Mouse (Mus musculus): ENCODE measurements at regions not wholly inside any gene's neighbourhood (a gene's known extent, or its start where the extent isn't known, plus 50 kb on each side); places are given as distances from the start of the nearest gene placed in this dataset.

DNA sequence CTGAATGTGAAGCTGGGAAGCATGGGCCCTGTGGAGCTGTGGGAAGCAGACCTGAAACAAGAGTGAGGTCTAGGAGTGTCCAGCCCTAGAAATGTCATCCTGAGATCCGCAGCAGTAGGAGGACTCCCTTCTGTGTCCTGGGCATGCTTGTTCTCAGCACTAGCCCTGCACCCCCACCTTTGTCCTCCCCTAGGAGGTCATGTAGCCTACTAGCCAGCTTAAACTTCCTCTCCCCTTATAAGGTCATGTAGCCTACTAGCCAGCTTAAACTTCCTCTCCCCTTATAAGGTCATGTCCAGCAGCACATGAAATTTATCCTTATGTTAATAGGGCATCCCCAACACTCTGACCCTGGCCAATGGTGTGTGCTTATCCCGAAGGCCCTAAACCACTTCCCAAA, 363.5 kb upstream of the Zeb2 start:
- TF ChIP-seq POLR2A (IDR thresholded peaks at IDR 0.05; ENCODE audit: borderline replicate concordance, extremely low read depth, low read depth, low read length), result no peak
- TF ChIP-seq CTCF (IDR thresholded peaks at IDR 0.05; ENCODE audit: insufficient read depth, low read length), result no peak
- Histone ChIP-seq H3K4me1 (ENCODE audit: control insufficient read depth, insufficient read depth, low read length) (no peaks in the 10 kb centered on the region), H3K4me3 (replicated peaks; ENCODE audit: extremely low read depth, low read depth, low read length) (no peak overlapping the region)
- no peak for DNase-seq
- 80% methylated on average over 2 of the region's 2 CpGs for WGBS

GRCm38 (mm10) chr2:45475996-45476395, 358.8 kb upstream of the Zeb2 start:
- TF ChIP-seq CTCF (IDR thresholded peaks at IDR 0.05; ENCODE audit: insufficient read depth, low read length), result no peak
- no peak for TF ChIP-seq POLR2A (IDR thresholded peaks at IDR 0.05; ENCODE audit: borderline replicate concordance, extremely low read depth, low read depth, low read length)
- DNase-seq, result no peak
- Histone ChIP-seq H3K4me1 (ENCODE audit: control insufficient read depth, insufficient read depth, low read length) (no peaks in the 10 kb centered on the region), H3K4me3 (replicated peaks; ENCODE audit: extremely low read depth, low read depth, low read length) (no peak overlapping the region)

GRCm38 (mm10) chr2:45464306-45464705, 347.1 kb upstream of the Zeb2 start:
- 71% methylated on average over 4 of the region's 4 CpGs for WGBS
- TF ChIP-seq CTCF (IDR thresholded peaks at IDR 0.05; ENCODE audit: insufficient read depth, low read length), result no peak
- no peak for TF ChIP-seq POLR2A (IDR thresholded peaks at IDR 0.05; ENCODE audit: borderline replicate concordance, extremely low read depth, low read depth, low read length)
- no peak for DNase-seq
- no peaks in the 10 kb centered on the region for H3K4me1 ChIP-seq (ENCODE audit: control insufficient read depth, insufficient read depth, low read length)
- no peak overlapping the region for H3K4me3 ChIP-seq (replicated peaks; ENCODE audit: extremely low read depth, low read depth, low read length)

DNA sequence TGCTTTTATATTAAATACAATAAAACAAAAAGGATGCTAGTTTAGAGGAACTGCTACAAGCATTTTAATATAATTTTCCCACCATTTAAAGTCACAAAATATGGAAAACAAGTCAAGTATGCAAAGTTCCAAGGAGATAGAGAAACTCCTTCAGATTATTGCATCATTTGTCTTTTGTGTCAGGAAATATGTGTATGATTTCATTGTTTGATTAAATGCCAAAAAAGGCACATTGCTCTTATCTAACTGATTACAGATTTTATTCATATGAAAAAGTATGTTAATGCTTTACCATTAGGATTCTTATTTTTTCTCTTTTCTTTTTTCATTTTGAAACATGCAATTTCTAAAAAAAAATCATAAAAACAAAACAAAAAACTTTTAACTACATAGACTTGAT, 342.2 kb upstream of the Zeb2 start:
- Histone ChIP-seq H3K4me1 (ENCODE audit: control insufficient read depth, insufficient read depth, low read length) (no peaks in the 10 kb centered on the region), H3K4me3 (replicated peaks; ENCODE audit: extremely low read depth, low read depth, low read length) (no peak overlapping the region)
- TF ChIP-seq POLR2A (IDR thresholded peaks at IDR 0.05; ENCODE audit: borderline replicate concordance, extremely low read depth, low read depth, low read length) (no peak), CTCF (IDR thresholded peaks at IDR 0.05; ENCODE audit: insufficient read depth, low read length) (no peak)
- DNase-seq, result no peak

GRCm38 (mm10) chr2:45454811-45455210, 337.6 kb upstream of the Zeb2 start:
- Histone ChIP-seq H3K4me1 (ENCODE audit: control insufficient read depth, insufficient read depth, low read length) (no peaks in the 10 kb centered on the region), H3K4me3 (replicated peaks; ENCODE audit: extremely low read depth, low read depth, low read length) (no peak overlapping the region)
- DNase-seq, result no peak
- no peak for TF ChIP-seq CTCF (IDR thresholded peaks at IDR 0.05; ENCODE audit: insufficient read depth, low read length)
- TF ChIP-seq POLR2A (IDR thresholded peaks at IDR 0.05; ENCODE audit: borderline replicate concordance, extremely low read depth, low read depth, low read length), result no peak
- 94% methylated on average over 2 of the region's 2 CpGs for WGBS

GRCm38 (mm10) chr2:45439146-45439545, 322.0 kb upstream of the Zeb2 start:
- WGBS, result 56% methylated on average over 4 of the region's 4 CpGs

GRCm38 (mm10) chr2:45438739-45439138, 321.5 kb upstream of the Zeb2 start:
- Histone ChIP-seq H3K4me3 (replicated peaks; ENCODE audit: extremely low read depth, low read depth, low read length) (no peak overlapping the region), H3K4me1 (ENCODE audit: control insufficient read depth, insufficient read depth, low read length) (no peaks in the 10 kb centered on the region)
- no peak for DNase-seq
- WGBS, result 42% methylated on average over 9 of the region's 9 CpGs
- TF ChIP-seq POLR2A (IDR thresholded peaks at IDR 0.05; ENCODE audit: borderline replicate concordance, extremely low read depth, low read depth, low read length) (no peak), CTCF (IDR thresholded peaks at IDR 0.05; ENCODE audit: insufficient read depth, low read length) (no peak)

More at GRCm38 (mm10) chr2:45439146-45439545, 322.0 kb upstream of the Zeb2 start:
- Histone ChIP-seq H3K4me3 (replicated peaks; ENCODE audit: extremely low read depth, low read depth, low read length) (no peak overlapping the region), H3K4me1 (ENCODE audit: control insufficient read depth, insufficient read depth, low read length) (no peaks in the 10 kb centered on the region)
- DNase-seq, result no peak
- TF ChIP-seq POLR2A (IDR thresholded peaks at IDR 0.05; ENCODE audit: borderline replicate concordance, extremely low read depth, low read depth, low read length) (no peak), CTCF (IDR thresholded peaks at IDR 0.05; ENCODE audit: insufficient read depth, low read length) (no peak)

- DNase-seq, result no peak
- H3K4me3 ChIP-seq (replicated peaks; ENCODE audit: extremely low read depth, low read depth, low read length), result no peak overlapping the region
- H3K4me1 ChIP-seq (ENCODE audit: control insufficient read depth, insufficient read depth, low read length), result no peaks in the 10 kb centered on the region
- 67% methylated on average over 6 of the region's 6 CpGs for WGBS
- TF ChIP-seq POLR2A (IDR thresholded peaks at IDR 0.05; ENCODE audit: borderline replicate concordance, extremely low read depth, low read depth, low read length) (no peak), CTCF (IDR thresholded peaks at IDR 0.05; ENCODE audit: insufficient read depth, low read length) (no peak)
Measured at GRCm38 (mm10) chr2:45435261-45435980, 318.2 kb upstream of the Zeb2 start.

- no peak overlapping the region for H3K4me3 ChIP-seq (replicated peaks; ENCODE audit: extremely low read depth, low read depth, low read length)
- H3K4me1 ChIP-seq (ENCODE audit: control insufficient read depth, insufficient read depth, low read length), result no peaks in the 10 kb centered on the region
- WGBS, result 86% methylated on average over 5 of the region's 5 CpGs
- no peak for DNase-seq
- TF ChIP-seq POLR2A (IDR thresholded peaks at IDR 0.05; ENCODE audit: borderline replicate concordance, extremely low read depth, low read depth, low read length), result no peak
Measured at GRCm38 (mm10) chr2:45434789-45435188, 317.6 kb upstream of the Zeb2 start.

DNA sequence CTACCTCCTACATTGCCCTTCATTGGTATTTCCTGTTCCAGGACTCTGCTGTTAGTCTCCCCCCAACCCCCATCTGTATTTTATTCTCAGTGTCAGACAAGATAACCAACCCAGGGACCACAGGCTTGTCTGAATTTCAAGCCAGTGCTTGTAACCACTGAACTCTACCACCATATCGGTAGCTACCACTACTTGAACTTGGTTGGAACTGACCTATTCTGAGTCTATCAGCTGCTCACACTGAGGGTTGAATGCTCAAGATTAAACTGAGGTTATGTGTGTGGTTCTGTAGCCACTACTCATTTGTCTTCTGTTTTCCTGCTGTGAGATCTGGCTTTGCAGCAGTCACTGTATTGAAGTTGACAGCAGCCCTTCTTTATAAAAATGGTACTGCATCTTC, 317.0 kb upstream of the Zeb2 start:
- WGBS, result 79% methylated on average over 1 of the region's 1 CpGs
- no peak for TF ChIP-seq CTCF (IDR thresholded peaks at IDR 0.05; ENCODE audit: insufficient read depth, low read length)
- no peak for TF ChIP-seq POLR2A (IDR thresholded peaks at IDR 0.05; ENCODE audit: borderline replicate concordance, extremely low read depth, low read depth, low read length)
- no peaks in the 10 kb centered on the region for H3K4me1 ChIP-seq (ENCODE audit: control insufficient read depth, insufficient read depth, low read length)

More for the DNA sequence above, 317.0 kb upstream of the Zeb2 start:
- no peak for DNase-seq
- H3K4me3 ChIP-seq (replicated peaks; ENCODE audit: extremely low read depth, low read depth, low read length), result no peak overlapping the region

Data from lung, adult 2 months (tissue).